Mouse (Mus musculus) midbrain, postnatal 0 days (tissue): ENCODE data around the gene Ablim2. TPM values are rescaled to one million over a fixed set of nuclear protein-coding genes. Genes with fewer than 3 reads are reported as not detected.

Experiments
- ATAC-seq: fragments of 200-750 bp; cut with Nextera tagmentation; 2 replicates; pipeline ENCODE4 v1.8.0; 2017; ENCODE audit warnings: moderate number of reproducible peaks, mild to moderate bottlenecking, moderate TSS enrichment, moderate library complexity; ENCODE audit not compliant: low FRiP score
- DNase-seq: peaks from one replicate; pipeline ENCODE4 v3.0.0-alpha.2; 2015; ENCODE audit warnings: low spot score
- H3K27ac ChIP-seq: fragments of 300-500 bp; sonication (generic); 2 replicates; pipeline ENCODE4 v1.5.1; 2014; ENCODE audit warnings: low read depth, mild to moderate bottlenecking, low read length, mixed read lengths
- H3K27me3 ChIP-seq: fragments of 300-500 bp; sonication (generic); 2 replicates; pipeline ENCODE4 v1.6.1; 2014; ENCODE audit warnings: low read length, control low read depth, mixed read lengths; ENCODE audit not compliant: insufficient read depth
- H3K36me3 ChIP-seq: fragments of 300-500 bp; sonication (generic); 2 replicates; pipeline ENCODE4 v1.6.1; 2014; ENCODE audit warnings: low read length, control low read depth, mixed read lengths; ENCODE audit not compliant: insufficient read depth
- H3K4me1 ChIP-seq: fragments of 300-500 bp; sonication (generic); 2 replicates; pipeline ENCODE4 v1.6.1; 2014; ENCODE audit warnings: mild to moderate bottlenecking, control low read depth, antibody characterized with exemption, low read length, mixed read lengths; ENCODE audit not compliant: insufficient read depth
- H3K4me2 ChIP-seq: fragments of 300-500 bp; sonication (generic); 2 replicates; pipeline ENCODE4 v1.6.1; 2014; ENCODE audit warnings: low read depth, mild to moderate bottlenecking, low read length, mixed read lengths; ENCODE audit not compliant: poor library complexity, severe bottlenecking
- H3K4me3 ChIP-seq: fragments of 300-500 bp; sonication (generic); 2 replicates; pipeline ENCODE4 v1.5.1; 2014; ENCODE audit warnings: low read depth, mild to moderate bottlenecking, low read length, moderate library complexity
- H3K9ac ChIP-seq: fragments of 300-500 bp; sonication (generic); replicated peaks from 2 replicates; pipeline ENCODE4 v1.6.1; 2014; ENCODE audit warnings: mild to moderate bottlenecking, low read length, moderate library complexity, mixed read lengths; ENCODE audit not compliant: poor library complexity, severe bottlenecking
- H3K9me3 ChIP-seq: fragments of 300-500 bp; sonication (generic); 2 replicates; pipeline ENCODE4 v1.6.1; 2016; ENCODE audit warnings: low read length, control low read depth
- CTCF ChIP-seq: IDR thresholded peaks from 2 replicates; pipeline ENCODE4 v1.5.1; 2016; ENCODE audit warnings: antibody characterized with exemption, mild to moderate bottlenecking
- WGBS: fragments of 180-500 bp; shearing (Covaris S2); extraction: QIAGEN DNeasy Blood & Tissue Kit; methylation state at CpG from one replicate; pipeline ENCODE4 v1.1.7; 2014; 5-methylcytosine and 5-hydroxymethylcytosine counted together
- polyA plus RNA-seq: library from polyadenylated mRNA; unstranded; fragments of >200 nt; fragmentation: Nextera tagmentation; extraction: Ambion mirVana; gene quantifications from 2 replicates; pipeline ENCODE4 v1.2.1, GENCODE M21; 2015
- total RNA-seq: library from RNA; depleted of rRNA; stranded (reverse); fragments of >200 nt; gene quantifications from 2 replicates; pipeline ENCODE4 v1.2.3, GENCODE M21; 2014

The Ablim2 gene
- total and polyA plus RNA-seq, 2 experiments from 2014 or later = 32.2 to 44.9 TPM

DNA sequence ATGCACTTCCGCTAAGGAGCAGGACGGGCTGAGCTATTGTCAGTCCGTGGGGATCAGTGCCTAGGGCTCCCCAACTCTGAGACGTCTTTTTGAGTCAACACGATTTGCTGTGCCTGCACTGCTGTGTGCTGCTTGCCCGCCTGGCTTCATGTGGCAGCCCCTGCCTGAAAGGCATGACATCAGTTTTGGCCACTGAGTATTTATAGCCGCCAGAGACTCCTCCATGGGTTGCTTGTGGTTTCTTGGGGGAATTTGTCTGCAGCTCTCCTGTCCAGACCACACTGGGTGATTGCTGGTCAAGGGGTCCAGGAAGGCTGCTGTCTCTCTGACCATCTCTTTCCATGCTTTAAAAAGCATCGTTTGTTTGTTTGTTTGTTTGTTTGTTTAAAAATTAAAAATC, 147.6 kb downstream of the Ablim2 start:
- Histone ChIP-seq H3K4me2 (no peak overlapping the region), H3K27me3 (no peaks in the 10 kb centered on the region), H3K27ac (peak overlapping the region; percentile 6; the same call in 1 of the 2 replicates), H3K9me3 (no peaks in the 10 kb centered on the region), H3K36me3 (0 out of 2 replicates have a peak, but pooled peaks cover 2% of the 10 kb centered on the region), H3K4me3 (no peak overlapping the region), H3K4me1 (peaks cover 12% of the 10 kb centered on the region), H3K9ac (no peak overlapping the region)
- DNase-seq (no peak), ATAC-seq (no peak)
- 36% methylated on average over 8 of the region's 8 CpGs for WGBS
- no peak for TF ChIP-seq CTCF

GRCm38 (mm10) chr5:35907090-35907489, 149.4 kb downstream of the Ablim2 start:
- Histone ChIP-seq H3K4me3 (no peak overlapping the region), H3K9me3 (no peaks in the 10 kb centered on the region), H3K36me3 (0 out of 2 replicates have a peak, but pooled peaks cover 2% of the 10 kb centered on the region), H3K4me2 (no peak overlapping the region), H3K4me1 (peaks cover 7% of the 10 kb centered on the region; the same call in 1 of the 2 replicates), H3K9ac (no peak overlapping the region), H3K27me3 (no peaks in the 10 kb centered on the region), H3K27ac (no peak overlapping the region)
- no peak for TF ChIP-seq CTCF
- WGBS = 83% methylated on average over 4 of the region's 4 CpGs
- ATAC-seq (no peak), DNase-seq (no peak)

DNA sequence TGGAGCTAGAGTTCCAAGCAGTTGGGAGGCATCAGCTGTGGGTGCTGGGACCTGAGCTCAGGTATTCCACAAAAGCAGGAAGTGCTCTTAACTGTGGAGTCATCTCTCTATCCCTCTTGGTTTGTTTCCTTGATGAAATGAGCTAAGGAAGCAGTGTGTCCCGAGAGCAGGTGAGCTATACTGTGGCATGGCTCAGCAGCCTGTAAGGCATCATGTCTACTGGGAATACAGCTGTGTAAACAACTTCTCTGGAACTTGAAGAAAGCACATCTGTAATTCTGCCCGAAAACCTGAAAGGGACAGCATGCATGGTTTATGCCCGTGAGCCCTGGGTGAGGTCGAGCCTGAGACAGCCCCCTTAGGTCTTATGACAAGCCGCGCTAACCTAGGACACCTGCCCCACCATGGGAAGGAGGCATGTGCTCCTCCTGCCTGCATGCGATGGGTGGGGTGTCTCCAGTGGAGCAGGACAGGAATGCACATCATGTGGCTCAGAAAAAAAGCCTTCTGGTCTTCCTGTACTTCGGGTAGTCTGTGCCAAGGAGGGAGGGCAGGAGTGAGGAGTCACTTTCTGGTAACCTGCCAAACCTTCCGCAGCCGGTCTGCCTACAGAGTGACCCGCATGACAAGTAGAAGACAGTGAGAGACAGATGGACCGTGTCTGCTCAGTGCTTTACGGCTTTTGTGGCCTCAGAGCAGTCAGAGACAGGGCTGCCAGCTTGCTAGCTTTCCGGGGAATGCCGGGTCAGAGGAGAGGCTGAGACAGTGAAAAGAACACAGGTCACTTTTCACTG, 150.2 kb downstream of the Ablim2 start:
- peak overlapping the region; percentile 52 for H3K27ac ChIP-seq
- no peak overlapping the region for H3K9ac ChIP-seq
- H3K4me1 ChIP-seq = peaks cover 7% of the 10 kb centered on the region; the same call in 1 of the 2 replicates
- H3K36me3 ChIP-seq = 0 out of 2 replicates have a peak, but pooled peaks cover 2% of the 10 kb centered on the region
- no peak overlapping the region for H3K4me2 ChIP-seq
- H3K9me3 ChIP-seq = no peaks in the 10 kb centered on the region
- no peak for TF ChIP-seq CTCF
- DNase-seq = peak; percentile 97
- H3K4me3 ChIP-seq = no peak overlapping the region
- 19% methylated on average over 15 of the region's 15 CpGs for WGBS
- peak; percentile 89 for ATAC-seq
- H3K27me3 ChIP-seq = no peaks in the 10 kb centered on the region

DNA sequence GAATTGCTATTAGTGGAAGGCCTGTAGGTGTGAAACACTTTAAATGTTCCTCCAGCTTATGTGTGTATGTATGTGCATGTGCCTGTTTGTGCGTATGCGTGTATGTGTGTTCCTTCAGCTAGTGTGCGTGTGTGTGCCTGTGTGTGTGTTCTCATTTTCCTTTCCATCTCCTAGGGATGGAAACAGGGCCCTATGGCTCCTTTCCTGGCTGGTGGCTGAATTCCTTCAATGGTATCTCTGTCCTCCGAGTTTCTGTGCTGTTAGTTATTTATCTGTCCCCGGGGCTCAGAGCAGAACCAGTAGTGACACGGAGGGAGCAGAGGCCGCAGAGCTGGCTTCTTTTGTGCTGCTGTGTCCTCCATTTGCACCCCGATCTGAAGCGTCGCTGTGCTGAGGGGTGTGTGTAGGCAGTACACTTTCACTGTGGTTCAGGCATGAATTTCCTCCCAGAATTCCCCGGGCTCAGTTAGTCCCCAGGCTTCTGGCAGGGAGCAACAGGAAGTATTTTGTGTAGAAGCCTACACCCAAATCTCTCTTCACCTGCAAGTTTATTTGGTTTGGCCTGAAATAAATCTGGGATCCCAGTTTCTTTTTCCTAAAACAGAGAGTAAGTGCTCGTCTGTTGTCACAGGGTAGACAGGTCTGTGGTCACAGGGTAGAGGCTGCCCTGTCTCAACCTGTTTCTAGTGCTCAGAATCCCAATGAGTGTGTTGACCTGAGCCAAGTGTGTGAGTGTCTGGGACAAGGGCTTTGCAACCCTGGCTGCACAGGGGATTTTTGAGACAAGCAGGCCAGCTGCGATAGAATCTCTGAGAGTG, 151.2 kb downstream of the Ablim2 start:
- ATAC-seq = no peak
- H3K27me3 ChIP-seq = no peaks in the 10 kb centered on the region
- H3K9me3 ChIP-seq = no peaks in the 10 kb centered on the region
- no peak for TF ChIP-seq CTCF
- 54% methylated on average over 13 of the region's 13 CpGs for WGBS
- DNase-seq = no peak
- no peak overlapping the region for H3K4me2 ChIP-seq
- 0 out of 2 replicates have a peak, but pooled peaks cover 2% of the 10 kb centered on the region for H3K36me3 ChIP-seq
- peak overlapping the region; percentile 52 for H3K27ac ChIP-seq
- no peak overlapping the region for H3K4me3 ChIP-seq
- no peak overlapping the region for H3K9ac ChIP-seq
- peaks cover 7% of the 10 kb centered on the region; the same call in 1 of the 2 replicates for H3K4me1 ChIP-seq

- TF ChIP-seq CTCF = no peak
Measured at GRCm38 (mm10) chr5:35915629-35916300, 158.1 kb downstream of the Ablim2 start.

More at GRCm38 (mm10) chr5:35915629-35916300, 158.1 kb downstream of the Ablim2 start:
- WGBS = 62% methylated on average over 12 of the region's 12 CpGs
- ATAC-seq (no peak), DNase-seq (no peak)
- Histone ChIP-seq H3K27ac (no peak overlapping the region), H3K9ac (no peak overlapping the region), H3K36me3 (no peaks in the 10 kb centered on the region), H3K4me2 (no peak overlapping the region), H3K4me1 (peaks cover 8% of the 10 kb centered on the region), H3K4me3 (no peak overlapping the region), H3K9me3 (no peaks in the 10 kb centered on the region), H3K27me3 (no peaks in the 10 kb centered on the region)
